Mouse (Mus musculus): Measurements from ENCODE around the gene Saa2.

- TF ChIP-seq EP300 (IDR thresholded peaks at IDR 0.05; ENCODE audit: low read depth): no peak
- no peak for TF ChIP-seq CTCF (IDR thresholded peaks at IDR 0.05; ENCODE audit: low read depth)
These were observed 3.1 kb upstream of the Saa2 start for GRCm38 (mm10) chr7:46748459-46748858.

Measured in liver, postnatal 0 days (tissue).